Mouse (Mus musculus) kidney, adult 2 months (tissue): ENCODE measurements around the gene Cacna1c.

Experiments
- CTCF ChIP-seq: fragments of 200-500 bp; conservative IDR thresholded peaks from 2 replicates; pipeline ENCODE4 v1.5.1; 2011; ENCODE audit warnings: low read depth, mild to moderate bottlenecking, control low read depth, low read length, moderate library complexity, mixed read lengths; ENCODE audit not compliant: insufficient read depth, insufficient read length
- POLR2A ChIP-seq: fragments of 200-500 bp; IDR thresholded peaks from one replicate; pipeline ENCODE4 v1.6.1; 2011; ENCODE audit warnings: low read depth, low read length, control low read depth

- TF ChIP-seq CTCF (no peak), POLR2A (no peak)
Observed at GRCm38 (mm10) chr6:118707066-118707465, 489.2 kb downstream of the Cacna1c start.
